Mouse (Mus musculus): ENCODE results near the gene Wdtc1. TPM values are rescaled to one million over a fixed set of nuclear protein-coding genes. Genes with fewer than 3 reads are reported as not detected.

Gene Wdtc1
- polyA plus RNA-seq, 1 experiment, result 49.1 TPM

DNA sequence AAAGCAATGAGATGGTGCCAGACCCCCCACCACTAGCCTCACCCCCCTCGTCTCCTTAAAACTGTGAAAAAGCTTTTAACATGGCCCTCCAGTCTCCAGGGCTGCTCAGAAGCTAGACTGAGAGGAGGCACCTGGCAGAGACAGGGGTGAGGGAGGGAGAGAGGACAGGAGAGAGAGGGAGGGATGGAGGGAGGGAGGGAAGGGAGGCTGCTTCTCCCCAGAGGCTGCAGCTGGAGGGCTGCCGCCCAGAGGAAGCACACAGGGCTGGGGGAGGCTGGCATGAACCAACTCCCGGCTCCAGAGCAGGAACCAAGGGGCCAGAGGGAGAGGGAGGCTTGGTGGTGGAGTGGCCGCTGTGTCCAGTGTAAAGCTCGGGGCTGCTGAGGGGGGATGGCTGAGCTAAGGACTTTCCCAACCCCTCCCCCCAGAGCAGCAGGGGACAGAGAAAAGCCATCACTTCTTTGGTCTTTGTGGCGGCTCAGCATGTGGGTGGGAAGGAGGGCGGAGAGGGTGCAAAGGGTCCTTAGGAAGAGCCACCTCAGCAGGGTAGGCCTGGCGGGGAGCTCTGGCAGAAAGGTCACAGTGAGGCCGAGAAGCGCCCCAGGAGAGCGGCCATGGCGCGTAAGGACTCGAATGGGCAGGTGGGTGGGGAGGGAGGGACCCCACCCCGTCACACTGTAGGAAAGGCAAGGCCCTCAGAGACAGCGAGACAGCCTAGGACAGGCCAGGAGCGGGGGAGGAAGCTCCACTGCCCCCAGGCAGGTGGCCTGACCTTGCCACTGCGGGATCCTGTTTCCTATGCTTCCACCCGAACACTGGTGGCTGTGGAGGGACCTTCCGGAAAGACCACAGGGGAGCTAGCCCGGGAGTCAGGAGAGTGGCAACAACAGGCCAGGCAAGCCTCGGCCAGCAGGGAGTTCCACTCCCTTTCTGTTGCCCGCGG, 60.1 kb downstream of the Wdtc1 start:
- H3K4me1 ChIP-seq (ENCODE audit: control insufficient read depth, insufficient read depth, low read length), result no peaks in the 10 kb centered on the region
- DNase-seq, result no peak
- TF ChIP-seq POLR2A (IDR thresholded peaks at IDR 0.05; ENCODE audit: borderline replicate concordance, extremely low read depth, low read depth, low read length) (no peak), CTCF (IDR thresholded peaks at IDR 0.05; ENCODE audit: insufficient read depth, low read length) (no peak)
- 65% methylated on average over 24 of the region's 24 CpGs for WGBS
- no peak overlapping the region for H3K4me3 ChIP-seq (replicated peaks; ENCODE audit: extremely low read depth, low read depth, low read length)

DNA sequence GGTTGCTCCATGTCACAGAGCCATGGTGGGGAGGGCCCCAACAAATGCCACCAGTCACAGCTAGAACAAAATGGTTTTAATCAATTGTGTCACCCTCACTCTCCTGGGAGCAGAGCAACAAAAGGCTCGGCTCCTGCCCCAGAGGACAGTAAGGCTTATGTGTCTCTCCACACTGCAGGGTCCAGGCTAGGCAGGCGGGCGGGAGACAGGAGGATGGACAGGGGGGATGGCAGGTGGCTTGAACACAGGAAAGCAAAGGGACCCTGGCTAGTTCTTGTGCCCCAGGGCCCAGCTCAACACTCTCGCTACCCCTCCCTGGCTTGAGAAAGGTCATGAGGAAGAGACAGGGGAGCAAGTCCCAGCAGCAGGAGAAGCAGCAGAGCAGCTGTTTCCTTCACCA, 60.9 kb downstream of the Wdtc1 start:
- no peak for TF ChIP-seq CTCF (IDR thresholded peaks at IDR 0.05; ENCODE audit: insufficient read depth, low read length)
- no peak for TF ChIP-seq POLR2A (IDR thresholded peaks at IDR 0.05; ENCODE audit: borderline replicate concordance, extremely low read depth, low read depth, low read length)
- no peaks in the 10 kb centered on the region for H3K4me1 ChIP-seq (ENCODE audit: control insufficient read depth, insufficient read depth, low read length)
- DNase-seq, result no peak
- WGBS, result 98% methylated on average over 4 of the region's 4 CpGs
- H3K4me3 ChIP-seq (replicated peaks; ENCODE audit: extremely low read depth, low read depth, low read length), result no peak overlapping the region

DNA sequence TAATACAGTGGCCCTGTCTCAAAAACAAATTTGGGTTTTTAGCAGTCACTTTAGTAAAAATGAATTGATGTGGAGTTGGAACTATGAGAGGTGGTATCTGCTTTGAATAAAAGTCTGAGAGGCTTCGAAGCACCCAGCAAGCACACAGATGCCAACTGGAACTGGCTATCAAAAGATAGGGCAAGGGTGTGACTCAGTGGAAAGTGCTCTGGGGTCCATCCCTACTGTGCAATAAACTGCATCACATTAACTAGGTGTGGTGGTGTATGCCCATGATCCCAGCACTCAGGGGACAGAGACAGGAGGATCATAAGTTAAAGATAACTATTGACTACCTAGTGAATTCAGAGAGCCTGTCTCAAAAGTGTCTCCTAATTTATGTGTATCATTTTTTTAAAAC, 62.0 kb downstream of the Wdtc1 start:
- Histone ChIP-seq H3K4me1 (ENCODE audit: control insufficient read depth, insufficient read depth, low read length) (no peaks in the 10 kb centered on the region), H3K4me3 (replicated peaks; ENCODE audit: extremely low read depth, low read depth, low read length) (no peak overlapping the region)
- no peak for TF ChIP-seq POLR2A (IDR thresholded peaks at IDR 0.05; ENCODE audit: borderline replicate concordance, extremely low read depth, low read depth, low read length)
- TF ChIP-seq CTCF (IDR thresholded peaks at IDR 0.05; ENCODE audit: insufficient read depth, low read length), result no peak
- DNase-seq, result no peak
- WGBS, result 98% methylated on average over 1 of the region's 1 CpGs

DNA sequence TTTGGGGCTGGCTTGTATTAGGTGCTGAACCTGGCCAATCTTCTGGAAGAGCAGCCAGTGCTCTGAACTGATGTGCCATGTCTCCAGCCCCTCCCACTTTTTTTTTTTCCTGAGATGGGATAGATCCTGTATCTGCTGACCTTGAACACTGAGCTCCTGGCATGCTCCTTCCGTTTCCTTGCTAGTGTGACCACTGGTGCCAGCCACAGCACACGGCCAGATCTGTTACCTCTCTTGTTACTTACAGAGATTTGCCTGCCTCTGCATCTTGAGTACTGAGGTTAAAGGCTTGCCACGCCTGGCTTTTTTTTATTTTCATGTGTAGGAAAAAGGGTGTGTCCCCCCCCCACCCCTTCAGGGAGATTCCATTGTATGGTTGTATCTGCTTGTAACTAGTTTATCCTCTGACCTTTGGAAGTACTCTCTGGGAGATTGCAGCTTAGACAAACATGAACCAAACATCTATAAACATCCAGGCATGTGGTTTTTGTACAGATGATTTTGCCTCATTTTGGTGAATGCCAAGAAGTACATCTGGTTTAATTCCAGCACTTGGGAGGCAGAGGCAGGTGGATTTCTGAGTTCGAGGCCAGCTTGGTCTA, 66.7 kb downstream of the Wdtc1 start:
- WGBS, result 74% methylated on average over 4 of the region's 4 CpGs
- H3K4me3 ChIP-seq (replicated peaks; ENCODE audit: extremely low read depth, low read depth, low read length), result no peak overlapping the region
- TF ChIP-seq POLR2A (IDR thresholded peaks at IDR 0.05; ENCODE audit: borderline replicate concordance, extremely low read depth, low read depth, low read length) (no peak), CTCF (IDR thresholded peaks at IDR 0.05; ENCODE audit: insufficient read depth, low read length) (no peak)
- H3K4me1 ChIP-seq (ENCODE audit: control insufficient read depth, insufficient read depth, low read length), result no peaks in the 10 kb centered on the region
- DNase-seq, result no peak

GRCm38 (mm10) chr4:133285950-133286349, 67.3 kb downstream of the Wdtc1 start:
- no peak overlapping the region for H3K4me3 ChIP-seq (replicated peaks; ENCODE audit: extremely low read depth, low read depth, low read length)
- WGBS, result 63% methylated on average over 5 of the region's 5 CpGs
- no peak for DNase-seq
- TF ChIP-seq CTCF (IDR thresholded peaks at IDR 0.05; ENCODE audit: insufficient read depth, low read length), result no peak
- no peak for TF ChIP-seq POLR2A (IDR thresholded peaks at IDR 0.05; ENCODE audit: borderline replicate concordance, extremely low read depth, low read depth, low read length)
- H3K4me1 ChIP-seq (ENCODE audit: control insufficient read depth, insufficient read depth, low read length), result no peaks in the 10 kb centered on the region

GRCm38 (mm10) chr4:133285299-133285698, 68.0 kb downstream of the Wdtc1 start:
- Histone ChIP-seq H3K4me1 (ENCODE audit: control insufficient read depth, insufficient read depth, low read length) (no peaks in the 10 kb centered on the region), H3K4me3 (replicated peaks; ENCODE audit: extremely low read depth, low read depth, low read length) (no peak overlapping the region)
- no peak for DNase-seq
- WGBS, result 70% methylated on average over 3 of the region's 3 CpGs
- no peak for TF ChIP-seq CTCF (IDR thresholded peaks at IDR 0.05; ENCODE audit: insufficient read depth, low read length)
- TF ChIP-seq POLR2A (IDR thresholded peaks at IDR 0.05; ENCODE audit: borderline replicate concordance, extremely low read depth, low read depth, low read length), result no peak

DNA sequence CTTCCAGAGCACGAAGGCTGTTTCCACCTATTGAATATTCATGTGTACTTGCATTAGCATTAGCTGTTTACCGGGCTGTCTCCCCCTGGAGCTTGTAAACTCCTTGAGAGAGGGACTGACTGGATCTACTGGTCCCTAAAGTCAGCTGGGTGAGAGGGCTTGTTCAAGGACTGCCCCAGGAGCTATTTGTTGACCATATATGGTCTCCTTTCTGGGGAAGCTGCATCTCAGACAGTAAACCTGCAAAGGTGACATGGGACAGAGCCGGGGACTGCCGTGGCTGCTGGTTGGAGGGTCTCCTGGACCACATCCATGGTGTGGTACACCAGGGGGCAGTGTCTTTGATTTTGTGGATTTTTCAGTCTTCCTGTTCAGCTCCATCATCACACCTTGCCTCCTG, 70.6 kb downstream of the Wdtc1 start:
- no peak for DNase-seq
- TF ChIP-seq CTCF (IDR thresholded peaks at IDR 0.05; ENCODE audit: insufficient read depth, low read length) (no peak), POLR2A (IDR thresholded peaks at IDR 0.05; ENCODE audit: borderline replicate concordance, extremely low read depth, low read depth, low read length) (no peak)
- Histone ChIP-seq H3K4me3 (replicated peaks; ENCODE audit: extremely low read depth, low read depth, low read length) (no peak overlapping the region), H3K4me1 (ENCODE audit: control insufficient read depth, insufficient read depth, low read length) (peaks cover 5% of the 10 kb centered on the region; the same call in 1 of the 2 replicates)
- 42% methylated on average over 4 of the region's 4 CpGs for WGBS

DNA sequence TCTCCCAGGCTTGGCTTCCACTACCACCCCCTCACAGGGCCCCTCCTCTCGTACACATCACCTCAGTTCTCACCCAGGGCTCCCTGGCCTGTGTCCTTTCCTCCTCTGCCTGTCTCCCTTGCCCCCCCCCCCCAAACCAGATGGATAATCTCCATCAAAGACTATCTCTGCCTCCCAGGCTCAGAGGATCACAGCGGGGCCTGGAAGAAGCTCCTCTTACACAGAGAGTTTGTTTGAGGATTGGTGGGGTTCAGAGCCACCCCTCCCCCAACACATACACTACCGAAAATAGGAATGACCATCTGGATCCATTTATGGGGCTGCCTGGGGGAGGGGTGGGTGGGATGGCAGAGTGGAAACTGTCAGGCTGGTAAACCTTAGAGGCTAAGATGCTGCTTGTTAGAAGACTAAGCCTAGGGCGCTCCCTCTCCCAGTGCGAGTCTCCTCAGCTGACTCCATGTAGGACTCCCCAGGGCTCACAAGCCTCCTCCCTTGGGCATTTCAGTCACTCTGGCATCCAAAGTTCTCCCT, 71.3 kb downstream of the Wdtc1 start:
- no peak for TF ChIP-seq CTCF (IDR thresholded peaks at IDR 0.05; ENCODE audit: insufficient read depth, low read length)
- TF ChIP-seq POLR2A (IDR thresholded peaks at IDR 0.05; ENCODE audit: borderline replicate concordance, extremely low read depth, low read depth, low read length), result no peak
- no peak for DNase-seq
- Histone ChIP-seq H3K4me1 (ENCODE audit: control insufficient read depth, insufficient read depth, low read length) (peaks cover 5% of the 10 kb centered on the region; the same call in 1 of the 2 replicates), H3K4me3 (replicated peaks; ENCODE audit: extremely low read depth, low read depth, low read length) (no peak overlapping the region)
- WGBS, result 39% methylated on average over 5 of the region's 5 CpGs

DNA sequence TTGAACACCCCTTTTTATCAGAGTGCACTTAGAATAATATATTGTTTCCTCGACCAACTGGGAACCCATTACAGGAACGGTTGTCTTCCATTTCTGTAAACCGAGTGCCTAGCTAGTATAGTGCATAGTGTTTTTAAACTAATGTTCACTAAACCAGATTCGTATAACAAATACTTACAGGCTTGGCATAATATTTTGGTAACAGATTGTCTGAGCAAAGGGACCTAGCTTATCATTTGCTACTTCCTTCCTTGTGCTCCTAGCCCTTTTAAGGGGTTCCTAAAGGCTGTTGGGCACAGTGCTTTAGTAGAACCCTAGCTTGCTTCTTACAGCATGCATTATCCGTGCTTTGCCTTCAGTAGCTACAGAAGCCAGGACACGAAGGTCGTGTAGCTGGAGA, 71.8 kb downstream of the Wdtc1 start:
- WGBS, result 24% methylated on average over 7 of the region's 7 CpGs
- Histone ChIP-seq H3K4me1 (ENCODE audit: control insufficient read depth, insufficient read depth, low read length) (peaks cover 10% of the 10 kb centered on the region), H3K4me3 (replicated peaks; ENCODE audit: extremely low read depth, low read depth, low read length) (no peak overlapping the region)
- TF ChIP-seq POLR2A (IDR thresholded peaks at IDR 0.05; ENCODE audit: borderline replicate concordance, extremely low read depth, low read depth, low read length), result no peak
- no peak for DNase-seq
